Mouse (Mus musculus) spleen, postnatal 36 days (tissue): ENCODE measurements around the gene Gmcl1.

Source experiments
- DNase-seq, 2 experiments: peaks; one replicate each; pipeline ENCODE4 v3.0.0; 2022; ENCODE audit warnings: low spot score in 2 of 2, mixed read lengths in 1 of 2

Gmcl1 gene

DNA sequence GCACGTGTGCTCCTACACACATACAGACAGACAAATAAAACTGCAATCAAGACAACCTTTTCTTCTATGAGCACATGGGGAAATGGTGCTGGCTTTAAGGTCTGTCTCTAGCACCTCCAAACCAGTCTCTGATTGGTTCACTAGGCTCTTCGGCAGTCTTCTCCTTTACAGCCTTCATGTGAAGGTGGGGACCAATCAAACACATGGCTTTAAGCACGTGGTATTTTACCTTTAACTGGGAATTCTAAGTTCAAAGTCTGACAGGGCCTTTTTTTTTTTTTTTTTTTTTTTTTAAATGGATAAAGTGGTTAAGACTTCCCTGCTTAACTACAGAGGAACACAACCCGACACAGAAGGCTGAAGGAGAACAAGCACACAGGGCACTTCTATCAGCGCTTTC lies 68.1 kb downstream of the Gmcl1 start:
- DNase-seq = no peak

- DNase-seq = peak; percentile 22 to 63
These were observed 72.9 kb downstream of the Gmcl1 start for GRCm38 (mm10) chr6:86660161-86660877.

DNA sequence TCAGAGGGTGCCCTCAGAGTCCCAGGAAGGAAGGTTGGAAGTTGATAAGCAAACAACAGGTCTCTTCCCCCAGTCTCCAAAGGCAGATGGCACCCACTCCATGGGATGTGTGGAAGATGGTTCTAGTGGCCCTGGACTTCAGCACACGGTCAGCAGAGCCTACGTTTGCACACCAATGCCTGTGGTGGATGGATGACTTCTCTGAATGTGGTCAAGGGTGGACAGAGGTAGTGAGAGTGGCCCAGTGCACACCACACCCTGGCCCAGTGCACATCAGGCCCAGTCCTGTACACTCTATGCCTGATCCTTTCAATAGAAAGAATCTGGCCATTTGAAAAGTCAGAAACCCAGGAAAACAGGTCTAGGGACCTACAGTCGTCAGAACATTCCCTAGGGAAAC lies 74.7 kb downstream of the Gmcl1 start:
- DNase-seq = no peak

GRCm38 (mm10) chr6:86654270-86654916 lies 78.8 kb downstream of the Gmcl1 start:
- peak; percentile 42 to 48 for DNase-seq

DNA sequence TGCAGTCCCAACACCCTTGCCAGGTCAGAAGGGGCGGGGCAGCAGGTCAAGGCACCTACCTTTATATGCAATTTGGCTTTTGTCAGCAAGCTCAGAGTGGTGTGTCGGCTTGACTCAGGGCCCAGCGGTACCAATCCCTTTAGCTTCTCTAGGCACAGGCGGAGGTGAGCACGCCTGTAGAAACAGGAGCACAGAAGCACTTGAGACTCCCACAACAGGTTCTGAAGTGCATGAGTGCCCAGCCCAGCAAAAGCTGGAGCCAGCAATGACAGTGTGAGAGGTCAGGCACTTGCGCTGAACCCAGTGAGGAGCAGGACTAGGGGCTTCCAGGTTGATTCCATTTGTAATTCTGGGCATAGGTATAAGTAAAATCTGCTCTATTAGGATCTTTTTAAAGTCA lies 80.2 kb downstream of the Gmcl1 start:
- DNase-seq = no peak

DNA sequence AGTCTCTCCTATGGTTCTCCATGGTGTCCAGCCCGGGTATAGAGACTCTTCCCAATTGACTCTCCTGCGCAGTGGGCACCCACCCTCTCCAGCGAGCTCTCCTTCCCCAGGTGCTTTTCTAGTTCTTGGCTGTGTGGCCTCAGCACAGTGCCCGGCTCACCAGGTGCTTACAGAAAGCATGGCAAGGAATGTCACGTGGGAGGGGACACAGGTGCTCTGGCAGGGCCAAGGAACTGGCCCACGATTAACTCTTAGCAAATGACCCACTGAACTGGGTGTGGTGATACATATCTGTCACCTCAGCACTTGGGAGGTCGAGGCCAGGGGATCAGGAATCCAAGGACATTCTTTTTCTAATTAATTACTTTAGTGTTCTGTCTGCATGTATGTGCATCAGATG lies 87.0 kb downstream of the Gmcl1 start:
- no peak for DNase-seq

DNA sequence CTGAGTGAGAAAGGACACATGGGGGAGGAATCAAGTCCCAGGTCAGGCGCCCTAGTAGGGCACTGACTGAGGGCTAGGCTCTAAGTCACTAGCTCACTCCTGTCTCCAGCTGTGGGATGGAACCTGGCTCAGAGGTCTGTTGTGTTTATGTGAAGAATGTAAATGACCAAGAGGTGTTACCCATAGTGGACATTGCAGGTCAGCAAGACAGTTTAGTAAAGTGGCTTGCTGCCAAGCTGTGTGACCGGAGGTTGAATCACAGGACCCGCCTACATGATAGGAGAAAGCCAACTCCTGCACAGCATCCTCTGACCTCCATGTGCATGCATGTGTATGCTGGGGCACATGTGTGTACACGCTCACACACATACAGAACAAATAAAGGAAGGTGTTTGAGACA lies 87.6 kb downstream of the Gmcl1 start:
- DNase-seq = no peak

DNA sequence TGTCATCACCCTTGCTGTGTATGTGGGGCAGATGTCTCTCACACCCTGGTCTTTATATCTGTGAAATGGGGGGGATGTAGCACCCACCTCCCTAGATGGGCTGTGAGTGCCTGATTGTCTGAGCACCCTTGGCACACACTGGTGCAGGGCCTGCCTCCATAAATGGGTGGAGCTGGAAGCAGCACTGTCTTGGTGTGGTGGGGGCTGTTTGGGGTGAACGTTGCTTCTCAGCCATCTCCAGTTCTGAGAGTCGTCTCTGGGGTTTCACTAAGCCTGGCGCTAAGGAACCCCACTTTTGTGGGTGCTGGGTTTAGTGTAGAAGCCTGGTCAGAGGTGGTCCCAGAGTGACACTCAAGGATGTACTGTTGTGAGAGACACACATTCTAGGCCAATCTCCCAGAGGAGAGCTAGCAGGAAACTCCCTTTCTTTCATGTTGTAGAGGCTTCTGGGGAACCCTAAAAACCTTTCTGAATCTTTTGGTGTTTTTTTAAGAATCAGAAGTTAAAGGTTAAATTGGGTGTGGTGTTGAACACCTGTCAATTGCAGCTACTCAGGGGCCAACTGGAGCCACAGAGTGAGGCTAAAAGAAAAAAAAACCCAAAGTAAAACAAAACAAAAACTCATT lies 88.3 kb downstream of the Gmcl1 start:
- DNase-seq = no peak
